Mouse (Mus musculus): ENCODE results near the gene Piwil1. TPM values are rescaled to one million over a fixed set of nuclear protein-coding genes. Genes with fewer than 3 reads are reported as not detected.

Piwil1 gene
- polyA plus RNA-seq, 1 experiment: 266 TPM

GRCm38 (mm10) chr5:128746261-128746660 is 43.9 kb downstream of the Piwil1 start:
- Histone ChIP-seq H3K4me3 (ENCODE audit: control insufficient read depth, low read depth, low read length) (no peak overlapping the region), H3K27me3 (ENCODE audit: control insufficient read depth, insufficient read depth, low read length) (no peaks in the 10 kb centered on the region), H3K36me3 (ENCODE audit: control insufficient read depth, insufficient read depth, low read length) (no peaks in the 10 kb centered on the region; the same call in none of the 2 replicates), H3K4me1 (ENCODE audit: control insufficient read depth, insufficient read depth, low read length) (no peaks in the 10 kb centered on the region), H3K27ac (ENCODE audit: control insufficient read depth, insufficient read depth, low read depth, low read length) (no peak overlapping the region)
- TF ChIP-seq CTCF (IDR thresholded peaks at IDR 0.05; ENCODE audit: control insufficient read depth, insufficient read depth, insufficient replicate concordance, low read depth, low read length) (no peak), POLR2A (IDR thresholded peaks at IDR 0.05; ENCODE audit: control insufficient read depth, low read depth, low read length) (no peak)

- H3K4me3 ChIP-seq (ENCODE audit: control insufficient read depth, low read depth, low read length): no peak overlapping the region
- no peak overlapping the region for H3K27ac ChIP-seq (ENCODE audit: control insufficient read depth, insufficient read depth, low read depth, low read length)
- no peaks in the 10 kb centered on the region for H3K27me3 ChIP-seq (ENCODE audit: control insufficient read depth, insufficient read depth, low read length)
- no peaks in the 10 kb centered on the region for H3K4me1 ChIP-seq (ENCODE audit: control insufficient read depth, insufficient read depth, low read length)
- H3K36me3 ChIP-seq (ENCODE audit: control insufficient read depth, insufficient read depth, low read length): no peaks in the 10 kb centered on the region
- TF ChIP-seq CTCF (IDR thresholded peaks at IDR 0.05; ENCODE audit: control insufficient read depth, insufficient read depth, insufficient replicate concordance, low read depth, low read length): no peak
- no peak for TF ChIP-seq POLR2A (IDR thresholded peaks at IDR 0.05; ENCODE audit: control insufficient read depth, low read depth, low read length)
Measured at GRCm38 (mm10) chr5:128761118-128761517, 58.8 kb downstream of the Piwil1 start.

GRCm38 (mm10) chr5:128769026-128769631 is 66.8 kb downstream of the Piwil1 start:
- no peaks in the 10 kb centered on the region for H3K36me3 ChIP-seq (ENCODE audit: control insufficient read depth, insufficient read depth, low read length)
- H3K4me3 ChIP-seq (ENCODE audit: control insufficient read depth, low read depth, low read length): no peak overlapping the region
- H3K27me3 ChIP-seq (ENCODE audit: control insufficient read depth, insufficient read depth, low read length): no peaks in the 10 kb centered on the region
- H3K27ac ChIP-seq (ENCODE audit: control insufficient read depth, insufficient read depth, low read depth, low read length): no peak overlapping the region
- TF ChIP-seq CTCF (IDR thresholded peaks at IDR 0.05; ENCODE audit: control insufficient read depth, insufficient read depth, insufficient replicate concordance, low read depth, low read length) (no peak), POLR2A (IDR thresholded peaks at IDR 0.05; ENCODE audit: control insufficient read depth, low read depth, low read length) (no peak)
- no peaks in the 10 kb centered on the region for H3K4me1 ChIP-seq (ENCODE audit: control insufficient read depth, insufficient read depth, low read length)

- no peak for TF ChIP-seq POLR2A (IDR thresholded peaks at IDR 0.05; ENCODE audit: control insufficient read depth, low read depth, low read length)
- peak; percentile 61; the same call in 1 of the 2 replicates for TF ChIP-seq CTCF (IDR thresholded peaks at IDR 0.05; ENCODE audit: control insufficient read depth, insufficient read depth, insufficient replicate concordance, low read depth, low read length)
- H3K27me3 ChIP-seq (ENCODE audit: control insufficient read depth, insufficient read depth, low read length): no peaks in the 10 kb centered on the region
- H3K4me3 ChIP-seq (ENCODE audit: control insufficient read depth, low read depth, low read length): no peak overlapping the region
- H3K4me1 ChIP-seq (ENCODE audit: control insufficient read depth, insufficient read depth, low read length): no peaks in the 10 kb centered on the region
- H3K27ac ChIP-seq (ENCODE audit: control insufficient read depth, insufficient read depth, low read depth, low read length): no peak overlapping the region
- H3K36me3 ChIP-seq (ENCODE audit: control insufficient read depth, insufficient read depth, low read length): no peaks in the 10 kb centered on the region
Measured at GRCm38 (mm10) chr5:128776386-128776785, 74.1 kb downstream of the Piwil1 start.

- peak overlapping the region; percentile 88 for H3K4me3 ChIP-seq (ENCODE audit: control insufficient read depth, low read depth, low read length)
- TF ChIP-seq CTCF (IDR thresholded peaks at IDR 0.05; ENCODE audit: control insufficient read depth, insufficient read depth, insufficient replicate concordance, low read depth, low read length) (no peak), POLR2A (IDR thresholded peaks at IDR 0.05; ENCODE audit: control insufficient read depth, low read depth, low read length) (peak; percentile 35; the same call in 1 of the 2 replicates)
- no peak overlapping the region for H3K27ac ChIP-seq (ENCODE audit: control insufficient read depth, insufficient read depth, low read depth, low read length)
- no peaks in the 10 kb centered on the region for H3K27me3 ChIP-seq (ENCODE audit: control insufficient read depth, insufficient read depth, low read length)
- no peaks in the 10 kb centered on the region for H3K36me3 ChIP-seq (ENCODE audit: control insufficient read depth, insufficient read depth, low read length)
- peaks cover 8% of the 10 kb centered on the region for H3K4me1 ChIP-seq (ENCODE audit: control insufficient read depth, insufficient read depth, low read length)
Measured at GRCm38 (mm10) chr5:128781621-128782020, 79.3 kb downstream of the Piwil1 start.

- Histone ChIP-seq H3K27me3 (ENCODE audit: control insufficient read depth, insufficient read depth, low read length) (no peaks in the 10 kb centered on the region), H3K27ac (ENCODE audit: control insufficient read depth, insufficient read depth, low read depth, low read length) (no peak overlapping the region), H3K4me3 (ENCODE audit: control insufficient read depth, low read depth, low read length) (no peak overlapping the region), H3K4me1 (ENCODE audit: control insufficient read depth, insufficient read depth, low read length) (no peaks in the 10 kb centered on the region), H3K36me3 (ENCODE audit: control insufficient read depth, insufficient read depth, low read length) (no peaks in the 10 kb centered on the region)
- no peak for TF ChIP-seq POLR2A (IDR thresholded peaks at IDR 0.05; ENCODE audit: control insufficient read depth, low read depth, low read length)
Measured at GRCm38 (mm10) chr5:128800592-128800991, 98.3 kb downstream of the Piwil1 start.

Other genes with a start within 250 kb of the Piwil1 start
- 0.19 and 0.30 TPM in 2 replicates for gene Fzd10, start 101.7 kb upstream of the Piwil1 start, polyA plus RNA-seq (2012; rRNA removed)